Mouse (Mus musculus): ENCODE data around the gene Hapln4.

DNA sequence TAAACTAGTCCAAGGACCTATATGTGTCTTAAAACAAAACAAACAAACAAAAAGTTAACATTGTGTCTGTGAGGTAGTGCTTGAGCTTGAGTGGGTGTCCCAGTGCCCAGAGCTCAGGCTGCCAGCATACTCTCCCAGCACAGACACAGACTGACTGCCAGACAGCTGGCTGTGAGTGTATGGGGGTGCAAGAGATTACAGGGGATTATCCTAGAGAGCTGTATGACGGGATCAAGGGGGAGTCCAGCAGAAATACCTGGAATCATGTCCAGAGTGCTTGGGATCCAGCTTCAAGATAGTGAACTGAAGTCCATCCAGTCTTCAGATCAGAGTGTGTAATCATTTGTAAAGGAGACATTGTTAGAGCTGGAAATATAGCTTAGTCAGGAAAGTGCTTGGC lies 25.5 kb upstream of the Hapln4 start:
- TF ChIP-seq POLR2A (IDR thresholded peaks at IDR 0.05; ENCODE audit: insufficient read depth, low read depth, low read length), result no peak
- no peak for TF ChIP-seq CTCF (IDR thresholded peaks at IDR 0.05; ENCODE audit: insufficient read depth, low read depth, low read length)

All from olfactory bulb, adult 2 months (tissue).